Mouse (Mus musculus) spleen, adult 2 months (tissue): Measurements from ENCODE around the gene Cd248.

ENCODE experiments used
- CTCF ChIP-seq: fragments of 200-500 bp; IDR thresholded peaks from 2 replicates; pipeline ENCODE4 v1.5.1; 2011; ENCODE audit warnings: mild to moderate bottlenecking, inconsistent platforms; ENCODE audit not compliant: insufficient read depth, insufficient read length, insufficient replicate concordance; ENCODE audit errors: extremely low read depth
- POLR2A ChIP-seq: fragments of 200-500 bp; IDR thresholded peaks from 2 replicates; pipeline ENCODE4 v1.6.1; 2011; ENCODE audit warnings: low read depth, low read length, inconsistent platforms

- no peak for TF ChIP-seq CTCF
- no peak for TF ChIP-seq POLR2A
Measured at GRCm38 (mm10) chr19:5084834-5085144, 16.9 kb downstream of the Cd248 start.
